Mouse (Mus musculus) cortical plate, adult 2 months (tissue): ENCODE results near the gene Slc30a2.

Experiments
- CTCF ChIP-seq: fragments of 200-500 bp; IDR thresholded peaks from 2 replicates; pipeline ENCODE4 v1.5.1; 2011; ENCODE audit warnings: mild to moderate bottlenecking, control low read depth, low read length; ENCODE audit not compliant: insufficient read depth; ENCODE audit errors: extremely low read depth
- POLR2A ChIP-seq: fragments of 200-500 bp; IDR thresholded peaks from 2 replicates; pipeline ENCODE4 v1.6.1; 2011; ENCODE audit warnings: mild to moderate bottlenecking, low read length, control low read depth; ENCODE audit not compliant: insufficient read depth; ENCODE audit errors: extremely low read depth

GRCm38 (mm10) chr4:134300316-134300715, 42.7 kb upstream of the Slc30a2 start:
- TF ChIP-seq CTCF (no peak), POLR2A (no peak)
